Mouse (Mus musculus): ENCODE measurements around the gene Ccr2. TPM values are rescaled to one million over a fixed set of nuclear protein-coding genes. Genes with fewer than 3 reads are reported as not detected.

Ccr2 gene
- polyA plus RNA-seq, 1 experiment from 2014 or later = 0.15 TPM

- no peak overlapping the region for H3K4me2 ChIP-seq (replicated peaks)
- 88% methylated on average over 1 of the region's 1 CpGs for WGBS
- no peaks in the 10 kb centered on the region for H3K27me3 ChIP-seq
- H3K9me3 ChIP-seq = no peaks in the 10 kb centered on the region
- H3K9ac ChIP-seq (replicated peaks) = no peak overlapping the region
- H3K4me3 ChIP-seq (replicated peaks) = no peak overlapping the region
- H3K27ac ChIP-seq = no peak overlapping the region
- no peak for ATAC-seq
- no peaks in the 10 kb centered on the region for H3K36me3 ChIP-seq
- H3K4me1 ChIP-seq (replicated peaks) = no peaks in the 10 kb centered on the region
Measured at GRCm38 (mm10) chr9:124099127-124099526, 2.6 kb upstream of the Ccr2 start.

GRCm38 (mm10) chr9:124100357-124100756, 1.4 kb upstream of the Ccr2 start:
- ATAC-seq = no peak
- H3K27me3 ChIP-seq = no peaks in the 10 kb centered on the region
- 82% methylated on average over 1 of the region's 1 CpGs for WGBS

DNA sequence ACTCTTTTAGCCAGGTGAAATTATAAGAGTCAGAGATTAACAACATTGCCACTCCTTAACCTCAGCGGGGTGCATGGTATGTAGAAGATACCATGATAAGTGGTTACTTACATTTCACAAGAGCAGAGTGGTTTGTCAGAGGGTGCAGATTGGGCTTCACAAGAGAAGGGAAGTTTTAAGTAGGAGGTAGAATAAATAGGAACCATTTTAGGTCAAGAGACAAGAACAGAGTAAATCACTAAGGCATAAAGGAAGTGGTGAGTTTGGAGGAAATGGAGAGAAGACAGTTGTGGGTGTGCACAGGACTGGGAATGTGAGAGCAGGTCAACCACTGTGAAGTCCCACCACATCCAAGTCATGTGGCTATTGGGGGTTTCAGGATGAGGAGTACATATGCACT, 1.4 kb downstream of the Ccr2 start:
- no peak overlapping the region for H3K27ac ChIP-seq
- H3K36me3 ChIP-seq = no peaks in the 10 kb centered on the region
- H3K9me3 ChIP-seq = no peaks in the 10 kb centered on the region
- 67% methylated on average over 1 of the region's 1 CpGs for WGBS
- no peak overlapping the region for H3K4me3 ChIP-seq (replicated peaks)
- H3K4me1 ChIP-seq (replicated peaks) = no peaks in the 10 kb centered on the region
- no peaks in the 10 kb centered on the region for H3K27me3 ChIP-seq
- no peak for ATAC-seq
- H3K9ac ChIP-seq (replicated peaks) = no peak overlapping the region
- H3K4me2 ChIP-seq (replicated peaks) = no peak overlapping the region

More at GRCm38 (mm10) chr9:124100357-124100756, 1.4 kb upstream of the Ccr2 start:
- no peaks in the 10 kb centered on the region for H3K9me3 ChIP-seq
- H3K9ac ChIP-seq (replicated peaks) = no peak overlapping the region
- H3K36me3 ChIP-seq = no peaks in the 10 kb centered on the region
- H3K4me1 ChIP-seq (replicated peaks) = no peaks in the 10 kb centered on the region
- H3K27ac ChIP-seq = no peak overlapping the region
- H3K4me2 ChIP-seq (replicated peaks) = no peak overlapping the region
- H3K4me3 ChIP-seq (replicated peaks) = no peak overlapping the region

DNA sequence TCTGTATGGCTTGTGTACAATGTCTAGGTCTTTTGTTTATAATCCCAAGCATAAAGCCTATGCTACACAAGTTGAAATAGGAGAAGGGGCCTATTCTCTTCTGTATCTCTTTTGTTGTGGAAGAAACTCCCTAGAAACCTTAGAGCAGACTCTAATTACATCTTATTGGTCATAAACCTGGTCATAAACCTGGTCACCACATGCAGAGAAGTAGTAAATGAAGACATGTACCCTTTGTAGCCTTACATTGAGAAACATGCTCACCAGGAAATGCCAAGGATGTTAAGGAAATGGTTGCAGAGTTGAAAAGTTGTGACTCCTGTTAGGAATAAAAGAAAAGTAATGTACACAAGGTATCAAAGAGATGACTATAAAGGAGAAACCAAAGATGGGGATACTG, 3.4 kb downstream of the Ccr2 start:
- ATAC-seq = no peak
- no peak overlapping the region for H3K4me2 ChIP-seq (replicated peaks)

GRCm38 (mm10) chr9:124107232-124107631, 5.5 kb downstream of the Ccr2 start:
- Histone ChIP-seq H3K27ac (no peak overlapping the region), H3K9me3 (no peaks in the 10 kb centered on the region), H3K4me2 (replicated peaks) (no peak overlapping the region), H3K36me3 (no peaks in the 10 kb centered on the region), H3K4me3 (replicated peaks) (no peak overlapping the region), H3K27me3 (no peaks in the 10 kb centered on the region), H3K4me1 (replicated peaks) (no peaks in the 10 kb centered on the region), H3K9ac (replicated peaks) (no peak overlapping the region)
- ATAC-seq = no peak

More for the DNA sequence above, 3.4 kb downstream of the Ccr2 start:
- H3K4me3 ChIP-seq (replicated peaks) = no peak overlapping the region
- H3K9me3 ChIP-seq = no peaks in the 10 kb centered on the region
- H3K36me3 ChIP-seq = no peaks in the 10 kb centered on the region
- H3K4me1 ChIP-seq (replicated peaks) = no peaks in the 10 kb centered on the region
- H3K27ac ChIP-seq = no peak overlapping the region
- no peak overlapping the region for H3K9ac ChIP-seq (replicated peaks)
- H3K27me3 ChIP-seq = no peaks in the 10 kb centered on the region

DNA sequence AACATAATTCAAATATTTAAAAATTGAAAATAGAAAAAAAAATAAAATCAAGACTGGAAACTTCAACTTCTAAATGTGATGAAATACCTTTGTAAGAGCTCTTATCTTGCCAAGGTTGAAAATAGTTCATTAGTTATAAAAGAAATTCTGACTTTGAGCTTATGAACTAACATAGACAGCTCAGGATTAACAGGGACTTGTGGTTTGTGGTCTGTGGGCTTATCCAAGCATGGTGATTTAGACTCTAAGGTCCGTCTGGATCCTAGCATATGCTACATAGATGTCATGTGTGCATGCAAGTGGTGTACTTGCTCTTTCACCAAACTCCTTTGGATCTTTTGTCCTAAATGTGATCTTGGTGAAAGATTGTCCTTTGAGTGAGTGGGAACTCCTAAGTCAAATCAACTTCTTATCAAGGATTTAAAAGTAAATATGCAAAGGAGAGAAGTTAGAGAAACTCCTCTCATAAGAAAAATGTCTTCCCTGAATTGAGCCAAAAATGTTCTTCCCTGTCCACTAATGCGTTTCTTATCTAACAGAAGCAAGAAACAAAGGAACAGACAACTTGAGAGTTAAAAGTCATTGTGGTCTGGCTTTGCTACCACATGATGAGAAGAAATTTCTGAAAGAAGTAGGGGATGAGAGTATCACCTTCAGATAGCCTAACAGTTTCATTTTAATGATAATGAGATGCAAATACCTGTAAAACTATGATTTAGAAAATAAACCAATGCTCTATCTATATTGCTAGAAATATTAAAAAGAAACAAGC, 6.8 kb downstream of the Ccr2 start:
- Histone ChIP-seq H3K4me2 (replicated peaks) (no peak overlapping the region), H3K9me3 (no peaks in the 10 kb centered on the region), H3K9ac (replicated peaks) (no peak overlapping the region), H3K27ac (no peak overlapping the region), H3K27me3 (no peaks in the 10 kb centered on the region), H3K36me3 (no peaks in the 10 kb centered on the region), H3K4me1 (replicated peaks) (no peaks in the 10 kb centered on the region), H3K4me3 (replicated peaks) (no peak overlapping the region)
- 71% methylated on average over 2 of the region's 2 CpGs for WGBS
- ATAC-seq = no peak

DNA sequence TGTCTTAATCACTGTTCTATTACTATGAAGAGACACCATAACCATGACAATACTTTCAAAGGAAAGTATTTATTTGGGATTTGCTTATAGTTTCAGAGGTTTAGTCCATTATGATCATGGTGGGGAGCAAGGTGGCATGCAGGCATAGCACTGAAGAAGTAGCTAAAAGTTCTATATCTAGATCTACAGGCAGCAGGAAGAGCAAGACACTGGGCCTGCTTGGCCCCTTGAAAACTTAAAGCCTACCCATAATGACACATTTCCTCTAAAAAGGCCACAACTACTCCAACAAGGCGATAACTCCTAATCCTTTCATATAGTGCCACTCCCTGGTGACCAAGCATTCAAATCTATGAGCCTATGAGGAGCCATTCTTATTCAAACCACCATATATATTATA, 10.2 kb downstream of the Ccr2 start:
- H3K27me3 ChIP-seq = no peaks in the 10 kb centered on the region
- no peak overlapping the region for H3K4me2 ChIP-seq (replicated peaks)
- WGBS = 73% methylated on average over 1 of the region's 1 CpGs
- no peak overlapping the region for H3K4me3 ChIP-seq (replicated peaks)
- H3K9me3 ChIP-seq = no peaks in the 10 kb centered on the region
- no peaks in the 10 kb centered on the region for H3K36me3 ChIP-seq
- ATAC-seq = no peak
- no peak overlapping the region for H3K27ac ChIP-seq
- no peaks in the 10 kb centered on the region for H3K4me1 ChIP-seq (replicated peaks)
- no peak overlapping the region for H3K9ac ChIP-seq (replicated peaks)

- Histone ChIP-seq H3K4me1 (replicated peaks) (no peaks in the 10 kb centered on the region), H3K36me3 (no peaks in the 10 kb centered on the region), H3K9me3 (no peaks in the 10 kb centered on the region), H3K4me2 (replicated peaks) (no peak overlapping the region), H3K4me3 (replicated peaks) (no peak overlapping the region), H3K9ac (replicated peaks) (no peak overlapping the region), H3K27me3 (no peaks in the 10 kb centered on the region), H3K27ac (no peak overlapping the region)
- 95% methylated on average over 1 of the region's 1 CpGs for whole genome bisulfite sequencing
- no peak for ATAC-seq
Measured at GRCm38 (mm10) chr9:124112591-124113239, 11.0 kb downstream of the Ccr2 start.

- Histone ChIP-seq H3K9me3 (no peaks in the 10 kb centered on the region), H3K27ac (no peak overlapping the region), H3K36me3 (no peaks in the 10 kb centered on the region), H3K4me2 (replicated peaks) (no peak overlapping the region), H3K27me3 (no peaks in the 10 kb centered on the region), H3K4me3 (replicated peaks) (no peak overlapping the region), H3K9ac (replicated peaks) (no peak overlapping the region), H3K4me1 (replicated peaks) (no peaks in the 10 kb centered on the region)
- ATAC-seq = no peak
- WGBS = 87% methylated on average over 1 of the region's 1 CpGs
Measured at GRCm38 (mm10) chr9:124113777-124114176, 12.0 kb downstream of the Ccr2 start.

DNA sequence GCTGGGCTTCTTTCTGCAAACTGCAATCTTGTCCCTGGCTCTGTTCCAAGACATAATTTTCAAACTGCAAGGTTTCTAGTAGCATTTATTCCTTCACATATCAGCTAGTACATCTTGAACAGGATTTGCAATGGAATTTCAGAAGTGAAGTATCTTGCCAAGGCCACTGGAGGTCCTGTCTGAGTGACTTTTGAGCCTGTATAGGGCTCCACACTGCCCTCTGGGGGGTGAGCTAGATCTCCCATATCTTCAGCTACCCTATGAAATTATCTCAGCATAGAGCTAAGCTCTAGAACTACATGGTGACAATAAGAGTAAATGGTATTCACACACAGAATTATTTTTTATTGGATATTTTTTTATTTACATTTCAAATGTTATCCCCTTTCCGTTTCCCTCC, 16.7 kb downstream of the Ccr2 start:
- Histone ChIP-seq H3K27me3 (no peaks in the 10 kb centered on the region), H3K36me3 (no peaks in the 10 kb centered on the region), H3K4me3 (replicated peaks) (no peak overlapping the region), H3K9me3 (no peaks in the 10 kb centered on the region), H3K4me2 (replicated peaks) (no peak overlapping the region), H3K9ac (replicated peaks) (no peak overlapping the region), H3K4me1 (replicated peaks) (no peaks in the 10 kb centered on the region), H3K27ac (no peak overlapping the region)
- ATAC-seq = no peak
- WGBS = 90% methylated on average over 1 of the region's 1 CpGs

DNA sequence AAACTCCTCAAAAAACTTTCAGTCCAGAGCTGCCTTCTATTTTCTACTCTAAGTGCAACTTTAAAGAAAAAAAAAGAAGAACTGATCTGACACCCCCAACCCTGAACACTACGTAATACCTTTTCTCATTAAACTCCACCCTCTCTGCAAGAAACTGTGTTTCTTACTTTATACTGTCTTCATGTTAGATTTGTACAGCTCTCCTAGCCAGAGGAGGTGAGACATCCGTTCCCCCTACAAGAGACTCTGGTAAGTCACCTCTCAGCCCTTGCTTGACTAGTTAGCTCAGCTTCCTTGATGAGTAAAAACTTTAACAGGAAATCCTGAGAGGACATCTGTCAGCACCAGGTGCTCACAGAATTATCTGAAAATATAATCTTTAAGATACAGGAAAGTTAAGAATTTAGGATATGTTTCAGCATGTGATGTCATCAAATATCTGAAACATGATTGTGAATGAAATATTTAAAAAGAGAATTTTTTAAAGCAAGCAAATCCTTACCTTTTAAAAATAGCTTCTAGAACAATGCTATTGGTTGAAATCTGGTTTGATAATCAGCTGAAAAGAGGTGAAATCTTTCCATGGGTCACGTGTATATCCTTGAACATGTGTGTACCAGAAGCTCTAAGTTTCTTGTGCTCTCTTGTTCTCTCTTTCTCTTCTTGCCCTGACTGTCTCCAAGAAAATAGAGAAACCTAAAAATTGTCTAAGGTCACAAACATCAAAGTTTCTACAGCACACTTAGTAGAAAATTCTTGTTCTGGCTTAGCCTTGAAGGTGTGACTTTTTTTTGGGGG, 19.8 kb downstream of the Ccr2 start, which contains the start of gene Ccr5:
Gene Ccr5 (plus strand): TSS at position 157 of the 798 bp plus-strand sequence.
- no peak within 1 kb of the TSS for H3K9ac ChIP-seq (replicated peaks)
- H3K4me2 ChIP-seq (replicated peaks) = no peak within 1 kb of the TSS
- H3K4me1 ChIP-seq (replicated peaks) = no peaks in the 10 kb centered on the region
- H3K27ac ChIP-seq = no peak within 1 kb of the TSS
- no peak within 1 kb of the TSS for H3K4me3 ChIP-seq (replicated peaks)
- no peaks in the 10 kb centered on the region for H3K27me3 ChIP-seq
- H3K36me3 ChIP-seq = no peaks in the 10 kb centered on the region
- H3K9me3 ChIP-seq = no peaks in the 10 kb centered on the region
- 83% methylated on average over 3 of the region's 3 CpGs for WGBS
- ATAC-seq = no peak

GRCm38 (mm10) chr9:124125576-124125975, 23.8 kb downstream of the Ccr2 start:
- WGBS = 86% methylated on average over 11 of the region's 11 CpGs
- H3K9me3 ChIP-seq = no peaks in the 10 kb centered on the region
- H3K4me1 ChIP-seq (replicated peaks) = no peaks in the 10 kb centered on the region
- no peak for ATAC-seq
- H3K27ac ChIP-seq = no peak overlapping the region
- H3K9ac ChIP-seq (replicated peaks) = no peak overlapping the region
- H3K27me3 ChIP-seq = no peaks in the 10 kb centered on the region
- H3K4me2 ChIP-seq (replicated peaks) = no peak overlapping the region
- no peak overlapping the region for H3K4me3 ChIP-seq (replicated peaks)
- H3K36me3 ChIP-seq = no peaks in the 10 kb centered on the region
